Mouse (Mus musculus): ENCODE results near the gene Pnkp.
A peak's percentile ranks its signal among the peaks of the same experiment; 100 is the strongest.

Pnkp gene

DNA sequence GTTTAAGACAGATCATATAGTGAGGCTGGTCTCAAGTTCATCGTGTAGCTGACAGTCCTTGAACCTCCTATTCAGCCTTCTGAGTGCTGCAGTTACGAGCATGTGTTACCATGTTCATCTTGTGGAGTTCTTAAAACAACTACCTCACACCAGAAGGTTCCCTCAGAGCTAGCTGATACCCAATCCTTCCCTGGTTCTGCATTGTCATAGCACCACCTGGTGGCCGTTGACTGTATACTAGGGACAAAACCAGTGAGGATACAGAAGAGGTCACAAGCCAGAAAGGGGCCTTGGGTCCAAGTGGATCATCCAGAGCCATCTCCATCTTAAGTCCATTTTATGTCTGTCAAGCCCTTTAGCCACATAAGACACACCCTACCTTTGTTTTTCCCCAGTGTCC, 32.1 kb upstream of the Pnkp start:
- no peak for DNase-seq (ENCODE audit: extremely low read depth, insufficient read length, low spot score)

DNA sequence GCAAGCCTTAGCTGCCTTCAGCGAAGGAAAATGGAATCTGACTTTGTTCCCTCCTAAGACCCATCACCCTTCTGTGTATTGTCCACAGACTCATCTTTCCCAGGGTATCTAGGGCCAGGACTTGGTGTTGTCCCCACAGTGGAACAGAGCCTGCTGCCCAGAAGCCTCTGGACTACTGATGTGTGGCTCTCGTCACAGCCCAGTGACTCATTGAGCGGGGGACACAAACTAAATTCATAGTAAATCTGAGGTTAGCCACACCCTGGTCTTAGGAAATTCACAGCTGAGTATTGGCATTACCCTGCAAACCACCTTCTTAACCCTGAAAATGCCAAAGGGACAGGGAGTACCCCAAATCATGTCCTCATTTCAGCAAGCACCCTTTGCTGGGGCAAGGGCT, 30.2 kb upstream of the Pnkp start:
- DNase-seq (ENCODE audit: extremely low read depth, insufficient read length, low spot score), result peak; percentile 56

DNA sequence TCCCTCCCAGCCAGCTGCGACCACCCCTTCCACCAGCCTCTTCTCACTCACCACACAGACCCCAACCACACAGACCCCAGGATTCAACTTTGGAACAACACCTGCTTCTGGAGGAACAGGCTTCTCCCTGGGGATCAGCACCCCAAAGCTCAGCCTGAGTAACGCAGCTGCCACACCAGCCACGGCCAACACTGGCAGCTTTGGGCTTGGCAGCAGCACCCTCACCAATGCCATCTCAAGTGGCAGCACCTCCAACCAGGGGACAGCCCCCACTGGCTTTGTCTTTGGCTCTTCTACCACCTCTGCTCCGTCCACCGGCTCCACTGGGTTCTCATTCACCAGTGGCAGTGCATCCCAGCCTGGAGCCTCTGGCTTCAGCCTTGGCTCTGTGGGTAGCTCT, 28.2 kb upstream of the Pnkp start:
- DNase-seq (ENCODE audit: extremely low read depth, insufficient read length, low spot score), result no peak

DNA sequence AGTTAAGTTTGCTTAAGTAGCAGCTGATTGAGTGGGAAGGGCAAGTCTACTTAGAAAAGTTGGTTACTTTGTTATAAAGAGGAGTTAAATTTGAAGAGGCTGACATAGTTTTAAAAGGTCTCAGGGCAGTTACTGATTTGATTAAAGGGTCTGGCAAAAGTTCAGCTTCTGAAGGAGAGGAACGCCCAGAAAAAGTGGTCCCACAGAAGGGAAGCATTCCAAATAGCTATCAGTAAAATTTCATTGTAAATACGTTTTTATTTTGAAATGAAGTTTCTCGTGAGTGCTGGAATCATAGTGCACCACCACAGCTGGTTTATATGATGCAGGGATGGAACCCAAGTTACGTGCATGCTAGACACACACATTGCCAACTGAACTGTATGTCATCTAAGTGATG, 24.2 kb upstream of the Pnkp start:
- DNase-seq (ENCODE audit: extremely low read depth, insufficient read length, low spot score), result no peak

DNA sequence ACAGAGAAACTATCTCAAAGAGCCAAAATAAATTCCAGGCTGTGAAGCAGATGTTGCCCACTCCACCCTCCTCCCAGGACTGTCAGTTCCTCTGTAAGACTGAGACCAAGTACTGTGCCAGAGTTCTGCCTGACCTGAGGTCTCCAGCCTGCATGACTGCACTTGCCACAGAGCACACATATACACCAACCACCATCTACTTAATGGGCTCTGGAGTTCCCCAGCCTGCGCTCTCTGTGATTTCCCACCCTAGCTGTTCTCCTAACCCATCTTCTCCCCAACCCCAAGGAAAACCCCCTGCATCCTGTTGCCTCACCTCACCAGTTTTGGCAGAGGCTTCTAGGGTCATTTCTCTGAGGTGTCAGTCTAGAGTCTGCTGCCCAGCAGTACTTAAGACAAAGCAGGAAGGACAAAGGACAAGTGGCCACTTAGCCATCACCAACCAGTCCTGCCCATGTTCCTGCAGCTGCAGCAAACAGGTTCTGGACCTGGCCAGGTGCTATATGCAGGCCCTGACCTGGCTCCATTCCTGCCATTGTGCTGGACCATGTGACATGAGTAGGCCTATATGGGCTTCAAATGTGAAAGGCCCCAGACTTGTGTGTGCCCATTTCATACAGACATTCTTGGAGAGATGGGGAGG, 21.4 kb upstream of the Pnkp start:
- DNase-seq (ENCODE audit: extremely low read depth, insufficient read length, low spot score), result no peak

DNA sequence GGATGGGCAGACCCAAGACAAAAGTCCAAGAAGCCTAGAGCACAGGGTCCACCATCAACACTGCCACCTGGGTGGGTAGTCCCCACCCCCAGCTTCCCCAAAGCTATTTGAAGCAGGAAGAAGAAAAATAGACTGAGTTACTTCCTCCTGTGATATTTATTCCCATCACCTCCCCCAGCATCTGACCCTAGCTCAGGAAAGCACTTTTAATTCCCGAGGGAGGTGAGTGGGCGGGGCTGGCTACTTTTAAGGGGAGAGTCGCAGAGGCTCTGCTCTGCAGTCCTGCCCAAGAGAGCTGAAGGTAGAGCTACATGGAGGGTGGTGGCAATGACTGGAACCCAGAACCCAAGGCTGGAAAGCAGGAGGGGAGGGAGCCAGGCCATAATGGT, 20.9 kb upstream of the Pnkp start:
- DNase-seq (ENCODE audit: extremely low read depth, insufficient read length, low spot score), result no peak

DNA sequence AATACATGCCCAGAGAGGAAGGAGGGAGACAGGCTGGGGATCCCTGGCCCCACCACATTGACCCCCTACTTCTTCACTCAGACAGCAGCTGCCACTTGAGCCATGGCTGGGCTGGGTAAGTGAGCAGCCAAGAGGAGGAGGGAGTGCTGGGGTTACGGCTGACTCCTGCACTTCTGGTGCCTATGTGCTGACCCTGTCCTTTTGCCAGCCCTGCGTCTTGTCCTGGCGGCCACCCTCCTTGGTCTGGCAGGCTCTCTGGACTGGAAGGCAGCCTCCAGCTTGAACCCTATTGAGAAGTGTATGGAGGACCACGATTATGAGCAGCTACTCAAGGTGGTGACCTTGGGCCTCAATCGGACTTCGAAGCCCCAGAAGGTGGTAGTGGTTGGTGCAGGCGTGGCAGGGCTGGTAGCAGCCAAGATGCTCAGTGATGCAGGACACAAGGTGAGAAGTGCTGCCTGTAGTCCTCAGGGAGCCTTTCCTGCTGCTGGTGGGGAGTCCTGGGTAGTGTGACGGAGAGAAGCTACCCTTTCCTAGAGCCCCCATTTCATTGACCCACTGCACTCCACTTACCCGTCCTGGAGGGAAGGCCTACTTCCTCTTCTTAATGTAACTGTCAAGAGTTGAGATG, 20.4 kb upstream of the Pnkp start:
- DNase-seq (ENCODE audit: extremely low read depth, insufficient read length, low spot score), result no peak

DNA sequence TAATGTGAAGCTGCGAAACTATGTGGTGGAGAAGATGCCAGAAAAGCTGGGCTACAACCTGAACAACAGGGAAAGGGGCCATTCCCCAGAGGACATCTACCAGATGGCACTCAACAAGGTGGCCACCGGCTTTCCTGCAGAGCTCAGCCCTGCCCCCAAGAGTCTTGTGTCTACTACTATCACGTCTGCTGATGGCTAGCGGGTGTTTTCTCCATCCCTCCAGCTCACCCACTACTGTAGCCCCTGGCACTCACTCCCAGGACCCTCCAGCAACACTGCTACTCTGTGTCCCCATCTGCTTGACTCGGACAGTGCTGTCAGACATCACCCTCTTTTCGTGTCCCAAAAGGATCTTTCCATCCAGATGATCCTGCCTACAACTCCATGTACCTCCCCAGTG, 18.9 kb upstream of the Pnkp start:
- no peak for DNase-seq (ENCODE audit: extremely low read depth, insufficient read length, low spot score)

DNA sequence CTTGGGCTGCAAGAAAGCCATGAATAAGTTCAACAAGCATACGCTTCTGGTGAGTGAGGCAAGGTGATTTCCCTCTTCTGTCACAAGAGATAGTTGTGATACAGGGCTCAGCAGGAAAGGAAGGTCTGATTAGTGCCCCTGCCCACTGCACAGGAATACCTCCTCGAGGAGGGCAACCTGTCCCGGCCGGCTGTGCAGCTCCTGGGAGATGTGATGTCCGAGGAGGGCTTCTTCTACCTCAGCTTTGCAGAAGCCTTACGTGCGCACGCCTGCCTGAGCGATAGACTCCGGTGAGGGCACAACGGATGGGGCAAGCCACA, 17.8 kb upstream of the Pnkp start:
- DNase-seq (ENCODE audit: extremely low read depth, insufficient read length, low spot score), result no peak

DNA sequence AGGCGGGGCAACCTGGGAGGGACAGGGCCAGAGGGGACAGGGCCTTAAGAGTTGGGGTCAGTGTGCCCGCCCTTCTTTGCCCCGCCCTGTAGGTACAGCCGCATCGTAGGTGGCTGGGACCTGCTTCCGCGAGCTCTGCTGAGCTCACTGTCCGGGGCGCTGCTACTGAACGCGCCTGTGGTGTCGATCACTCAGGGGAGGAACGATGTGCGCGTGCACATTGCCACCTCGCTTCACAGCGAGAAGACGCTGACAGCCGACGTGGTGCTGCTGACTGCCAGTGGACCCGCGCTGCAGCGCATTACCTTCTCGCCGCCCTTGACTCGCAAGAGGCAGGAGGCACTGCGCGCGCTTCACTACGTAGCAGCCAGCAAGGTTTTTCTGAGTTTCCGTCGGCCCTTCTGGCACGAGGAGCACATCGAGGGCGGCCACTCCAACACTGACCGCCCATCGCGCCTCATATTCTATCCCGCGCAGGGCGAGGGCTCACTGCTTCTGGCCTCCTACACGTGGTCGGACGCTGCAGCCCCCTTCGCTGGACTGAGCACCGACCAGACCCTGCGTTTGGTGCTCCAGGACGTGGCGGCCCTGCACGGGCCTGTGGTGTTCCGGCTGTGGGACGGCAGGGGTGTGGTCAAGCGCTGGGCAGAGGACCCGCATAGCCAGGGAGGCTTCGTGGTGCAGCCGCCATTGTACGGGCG, 17.3 kb upstream of the Pnkp start:
- no peak for DNase-seq (ENCODE audit: extremely low read depth, insufficient read length, low spot score)

DNA sequence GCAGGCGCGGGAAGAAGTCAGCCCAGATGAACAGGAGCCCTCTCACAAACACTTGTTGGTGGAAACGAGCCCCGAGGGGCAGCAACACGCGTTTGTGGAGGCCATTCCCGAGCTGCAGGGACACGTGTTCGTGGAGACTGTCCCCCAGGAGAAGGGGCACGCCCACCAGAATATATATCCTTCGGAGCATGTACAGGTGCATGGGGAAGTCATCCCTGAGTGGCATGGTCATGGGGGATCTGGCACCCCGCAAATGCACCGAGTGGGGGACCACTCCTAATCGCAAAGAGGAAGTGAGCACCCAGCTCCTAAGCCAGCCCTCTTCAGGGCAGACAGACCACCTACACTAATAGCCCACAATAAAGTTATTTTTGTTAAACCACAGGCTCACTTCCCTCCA, 16.5 kb upstream of the Pnkp start:
- DNase-seq (ENCODE audit: extremely low read depth, insufficient read length, low spot score), result no peak

DNA sequence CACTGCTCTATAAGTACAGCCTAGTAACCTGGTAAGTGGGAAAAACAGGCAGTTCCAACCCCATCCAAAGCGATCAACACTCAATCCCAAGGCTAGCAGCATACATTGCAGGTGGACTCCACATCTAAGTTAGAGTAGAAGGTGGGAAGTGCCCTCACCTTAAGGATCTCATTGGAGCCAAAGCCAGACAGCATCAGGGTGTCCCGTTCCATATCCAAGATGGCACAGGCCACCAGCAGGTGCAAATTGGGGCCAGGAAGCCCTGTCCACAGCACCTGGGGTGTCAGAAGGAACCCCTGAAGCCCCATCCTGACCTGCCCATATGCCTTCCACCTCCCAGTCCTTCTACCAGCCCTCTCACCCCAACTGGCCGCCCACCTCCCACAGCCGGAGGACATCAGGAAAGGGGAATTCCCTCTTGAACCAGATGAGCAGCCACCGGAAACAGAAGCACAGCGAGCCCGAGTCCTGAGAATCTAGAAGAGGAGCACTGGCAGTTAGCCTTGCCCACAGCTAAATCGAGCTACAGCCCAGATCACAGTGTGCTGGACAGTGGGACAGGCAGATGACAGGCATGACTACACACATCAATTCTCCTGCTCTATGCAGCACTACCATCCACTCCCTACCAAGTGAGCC, 15.0 kb upstream of the Pnkp start:
- no peak for DNase-seq (ENCODE audit: extremely low read depth, insufficient read length, low spot score)

DNA sequence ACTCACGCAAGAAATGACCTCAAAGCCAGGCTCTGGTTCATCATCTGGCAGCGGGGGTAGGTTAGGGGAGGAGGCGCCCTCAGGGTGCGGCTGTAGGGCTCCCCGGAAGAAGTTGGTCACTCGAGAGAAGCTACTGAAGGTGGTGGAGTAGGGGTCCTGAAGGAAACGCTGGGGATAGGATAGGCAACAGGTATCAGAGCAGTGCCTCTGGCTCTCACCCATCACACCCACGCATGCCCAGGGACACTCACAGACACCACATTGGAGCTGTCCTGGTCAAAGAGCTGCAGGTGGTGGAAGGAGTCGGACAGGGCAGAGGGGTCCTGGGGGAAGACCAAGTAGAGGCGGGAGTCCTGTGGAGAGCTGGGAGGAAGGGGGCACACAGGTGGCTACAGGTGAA, 11.9 kb upstream of the Pnkp start:
- no peak for DNase-seq (ENCODE audit: extremely low read depth, insufficient read length, low spot score)

DNA sequence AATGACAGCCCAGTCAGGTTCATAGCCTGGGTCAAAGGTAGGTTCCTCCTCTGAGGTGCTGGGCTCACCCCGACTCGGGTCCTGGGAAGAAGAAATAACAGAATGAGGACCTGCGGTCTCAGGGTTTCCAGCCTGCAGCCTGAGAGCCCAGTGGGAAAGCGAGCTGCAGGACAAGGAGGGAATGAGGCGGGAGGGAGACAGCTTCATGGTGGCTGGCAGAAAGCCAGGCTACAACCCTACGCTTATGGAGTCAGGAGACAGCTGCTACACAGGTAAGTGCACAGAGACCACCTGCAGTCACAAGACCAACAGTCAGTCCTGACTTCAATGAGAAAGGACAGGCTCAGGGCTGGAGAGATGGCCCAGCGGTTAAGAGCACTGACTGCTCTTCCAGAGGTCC, 10.1 kb upstream of the Pnkp start:
- no peak for DNase-seq (ENCODE audit: extremely low read depth, insufficient read length, low spot score)

DNA sequence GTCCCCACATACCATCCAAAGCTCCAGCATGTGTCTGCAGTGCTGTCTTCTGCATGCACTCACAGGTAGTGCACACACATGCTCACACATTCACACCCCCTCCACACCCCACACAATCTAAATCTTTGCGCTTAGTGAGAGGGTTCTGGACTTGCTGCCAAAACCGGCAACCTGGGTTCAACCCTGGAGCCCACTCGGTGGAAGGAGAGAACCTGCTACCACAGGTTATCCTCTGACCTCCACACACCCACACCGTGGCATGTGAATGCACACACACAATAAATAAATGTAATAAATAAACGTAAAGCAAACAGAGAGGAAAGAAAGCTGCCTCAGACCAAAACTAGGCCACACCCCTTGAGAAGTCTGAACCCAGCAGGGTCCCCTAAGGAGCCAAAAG, 9.2 kb upstream of the Pnkp start:
- no peak for DNase-seq (ENCODE audit: extremely low read depth, insufficient read length, low spot score)

DNA sequence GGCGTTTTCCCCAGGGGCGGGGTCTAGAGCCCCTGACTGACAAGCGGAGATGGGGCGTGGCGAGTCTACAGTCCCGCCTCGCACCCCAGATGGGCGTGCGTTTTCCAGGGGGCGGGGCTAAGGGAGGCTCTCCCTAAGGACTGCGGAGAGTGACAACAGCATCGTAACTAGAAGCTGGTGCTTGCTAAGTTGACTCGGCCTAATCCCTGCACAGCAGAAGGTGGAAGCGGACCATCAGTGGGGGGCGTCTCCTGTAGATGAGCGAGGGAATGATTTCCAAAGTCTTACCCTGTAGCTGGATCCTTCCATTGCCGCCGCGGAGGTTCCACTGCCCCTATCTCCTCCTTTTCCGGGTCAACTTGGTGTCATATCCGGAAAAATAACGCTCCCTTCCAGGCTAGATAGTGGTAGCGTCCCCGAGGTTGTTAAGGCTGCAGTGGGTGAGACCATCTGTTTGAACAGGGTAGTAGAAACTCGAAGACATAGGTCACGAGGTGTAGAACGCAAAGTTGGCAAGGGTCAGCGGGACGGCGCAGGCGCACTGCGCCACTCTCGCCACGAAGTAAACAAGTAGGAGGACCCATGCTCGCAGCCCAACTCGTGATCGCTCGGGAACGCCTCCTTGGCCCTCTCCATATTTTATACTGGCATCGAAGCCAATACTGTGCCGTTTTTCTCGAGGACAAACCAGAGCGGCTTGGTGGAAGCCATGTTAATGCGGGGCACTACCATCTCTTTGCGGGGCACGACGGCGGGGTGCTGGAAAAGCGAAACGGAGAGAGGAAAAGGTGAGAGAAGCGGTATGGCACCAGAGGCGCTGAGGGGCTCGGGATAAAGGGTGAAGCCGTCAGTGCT, 8.2 kb upstream of the Pnkp start, which contains the start of the genes Akt1s1 and Tbc1d17:
Akt1s1 (plus strand) TSS at position 431 of the 855 bp plus-strand sequence.
Tbc1d17 (minus strand) TSS at position 519 of the 855 bp plus-strand sequence.
- DNase-seq (ENCODE audit: extremely low read depth, insufficient read length, low spot score), result peak; percentile 99

DNA sequence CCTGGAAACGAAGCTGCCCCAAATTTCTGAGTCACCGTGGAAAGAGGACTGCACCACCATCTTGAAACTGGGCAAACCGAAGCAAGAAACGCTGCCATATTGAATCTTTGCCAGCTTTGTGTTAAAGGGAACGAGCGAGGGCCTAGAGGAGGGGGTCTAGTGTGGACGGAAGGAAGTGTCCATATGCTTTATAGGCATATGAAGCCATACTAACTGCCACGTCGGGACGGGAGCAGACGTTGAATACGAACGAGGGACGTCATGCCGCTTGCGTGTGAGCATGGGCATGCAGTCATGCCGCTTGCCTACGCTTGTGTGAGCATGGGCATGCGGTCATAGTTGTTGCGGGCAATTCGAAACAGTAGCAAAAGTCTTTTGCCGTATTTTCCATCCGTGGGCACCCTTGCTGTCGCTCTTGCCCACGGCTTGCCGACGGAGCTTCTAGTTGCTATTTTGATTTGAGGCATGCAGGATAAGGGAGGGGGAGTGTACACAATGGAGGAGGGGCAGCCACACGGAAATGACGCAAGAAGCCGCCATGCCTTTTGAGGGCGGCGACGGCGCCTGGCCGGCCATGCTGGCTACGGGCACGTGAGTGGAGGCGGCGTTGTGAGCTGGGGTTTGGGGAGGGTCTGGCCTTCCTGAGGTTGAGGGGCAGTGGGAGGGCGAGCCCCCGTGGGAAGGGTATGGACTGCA, 7.4 kb upstream of the Pnkp start:
- DNase-seq (ENCODE audit: extremely low read depth, insufficient read length, low spot score), result peak; percentile 85

DNA sequence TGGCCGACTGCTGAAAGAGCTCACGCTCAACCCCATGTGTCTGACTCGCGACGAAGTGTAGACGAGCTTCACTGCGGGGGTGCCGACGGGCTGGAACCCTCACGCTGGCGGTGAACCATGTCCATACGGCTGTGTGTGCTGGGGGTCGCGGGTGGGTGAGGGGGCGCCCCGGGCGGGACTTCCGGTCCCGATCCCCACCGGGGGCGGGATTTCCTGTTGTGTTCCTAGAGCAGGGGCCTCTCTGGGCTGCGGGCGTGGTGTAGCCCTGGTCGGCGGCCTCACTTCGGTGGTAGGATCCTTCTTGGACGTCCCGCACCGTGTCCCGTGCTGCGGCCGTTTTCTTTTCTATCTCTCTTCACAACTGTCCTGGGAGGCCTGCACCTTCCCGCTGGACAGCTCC, 6.8 kb upstream of the Pnkp start:
- peak; percentile 74 for DNase-seq (ENCODE audit: extremely low read depth, insufficient read length, low spot score)

DNA sequence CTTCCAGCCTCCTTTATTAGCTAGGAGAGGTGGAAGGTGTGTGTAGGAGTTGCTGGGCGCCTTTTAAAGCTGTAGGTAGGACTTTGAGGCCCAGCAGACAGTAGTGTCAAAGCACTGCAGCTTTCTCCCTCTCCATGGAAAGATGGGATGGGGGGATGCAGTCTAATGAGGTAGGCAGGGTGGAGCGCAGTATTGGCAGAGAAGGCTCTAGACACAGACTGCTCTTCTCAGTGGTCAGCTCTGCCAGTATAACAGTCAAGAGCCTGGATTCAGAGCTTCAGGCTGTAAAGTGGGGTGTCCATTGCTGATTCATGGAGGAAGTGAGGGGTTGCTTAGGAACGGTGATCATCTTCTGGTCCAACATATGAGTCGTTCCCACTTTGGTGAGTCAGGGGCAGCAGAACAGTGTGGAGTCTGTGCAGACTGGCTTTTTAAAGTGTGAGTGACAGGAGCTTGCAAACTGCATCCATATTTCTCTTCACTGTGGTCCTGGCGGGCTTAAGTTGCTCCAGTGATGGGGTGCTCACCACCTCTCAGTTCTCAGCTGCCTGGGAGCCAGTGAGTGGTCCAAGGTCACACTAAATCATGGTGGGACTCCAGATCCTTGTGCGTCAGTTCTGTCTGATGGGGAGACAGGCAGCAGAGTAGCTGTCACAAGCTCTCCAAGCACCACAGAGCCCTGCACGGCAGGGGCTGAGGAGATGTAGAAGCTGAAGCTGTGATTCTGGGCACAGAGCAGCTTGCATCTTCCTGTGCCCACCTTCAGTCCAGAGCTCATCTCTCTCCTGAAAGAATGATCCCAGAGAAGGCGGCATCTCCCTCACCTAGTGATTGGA, 5.9 kb upstream of the Pnkp start:
- DNase-seq (ENCODE audit: extremely low read depth, insufficient read length, low spot score), result no peak
